Mouse (Mus musculus) CH12.LX (cell line): ENCODE data around the gene Btbd9.

Source experiments
- EP300 ChIP-seq: IDR thresholded peaks from 2 replicates; pipeline ENCODE4 v1.6.1; 2011; ENCODE audit warnings: low read length, improper control_type of control experiment
- MAX ChIP-seq: IDR thresholded peaks from 2 replicates; pipeline ENCODE4 v1.6.1; 2011; ENCODE audit warnings: low read length, improper control_type of control experiment
- NELFE ChIP-seq: IDR thresholded peaks from 2 replicates; pipeline ENCODE4 v1.6.1; 2011; ENCODE audit warnings: low read depth, low read length, improper control_type of control experiment
- ZMIZ1 ChIP-seq: IDR thresholded peaks from 2 replicates; pipeline ENCODE4 v1.6.1; 2012; ENCODE audit warnings: low read depth, mild to moderate bottlenecking, inconsistent platforms, low read length, improper control_type of control experiment

- TF ChIP-seq NELFE = no peak
- TF ChIP-seq MAX = no peak
- TF ChIP-seq ZMIZ1 = no peak
- TF ChIP-seq EP300 = no peak
Measured at GRCm38 (mm10) chr17:30388391-30388790, 187.9 kb downstream of the Btbd9 start.
